29 mouse cellular contexts compared by ENCODE assay signal in the genomic region with DNA sequence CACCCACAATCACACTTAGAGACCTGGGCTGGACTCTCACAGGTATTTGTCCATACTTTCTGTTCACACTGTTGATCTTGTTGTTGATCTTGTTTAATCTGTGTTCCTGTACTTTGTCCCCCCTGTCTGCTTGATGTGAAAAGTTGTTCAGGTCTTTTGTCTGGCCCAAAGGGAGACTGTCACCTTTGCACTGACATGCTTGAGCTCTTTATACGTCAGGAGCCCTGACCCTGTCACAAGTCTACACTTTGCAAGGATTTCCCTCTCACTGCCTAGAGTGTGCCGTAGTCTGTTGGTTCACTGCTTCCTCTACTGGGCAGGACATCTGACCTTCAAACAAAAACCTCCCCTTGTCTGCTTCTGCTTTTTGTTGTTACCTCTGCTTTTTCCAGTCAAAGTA. TPM values are rescaled to one million over a fixed set of nuclear protein-coding genes. Genes with fewer than 3 reads are reported as not detected.
"Had no signal": no experiment of that assay in that cellular context is flagged by ENCODE, and none has a peak within 500 bp of the region (broad histone marks: within the 10 kb centered on the region; RNA-seq: fewer than 3 reads in every experiment).

No protein-coding gene starts in this region.

- ATAC-seq: midbrain, embryonic 13.5 days had no signal

- H3K27me3 ChIP-seq: hindbrain, embryonic 15.5 days; kidney, embryonic 15.5 days; limb, embryonic 12.5 days; limb, embryonic 15.5 days; liver, embryonic 15.5 days; lung, embryonic 15.5 days; midbrain, embryonic 13.5 days had no signal

- H3K4me3 ChIP-seq: hindbrain, embryonic 15.5 days; kidney, embryonic 15.5 days; layer of hippocampus, adult 2 months; limb, embryonic 12.5 days; limb, embryonic 15.5 days; liver, embryonic 15.5 days; lung, embryonic 15.5 days; midbrain, embryonic 13.5 days had no signal

- H3K4me1 ChIP-seq: hindbrain, embryonic 15.5 days; kidney, embryonic 15.5 days; limb, embryonic 12.5 days; limb, embryonic 15.5 days; lung, embryonic 15.5 days; midbrain, embryonic 13.5 days had no signal

- DNase-seq: kidney, adult 2 months; kidney, postnatal 10 days; kidney, postnatal 36 days; layer of hippocampus, adult 9-11 months; left cerebral cortex, postnatal 4 days; lung, postnatal 10 days; lung, postnatal 4 days; thymus, adult 18-20 months; thymus, postnatal 36 days had no signal

- H3K9me3 ChIP-seq: hindbrain, embryonic 15.5 days; kidney, embryonic 15.5 days; limb, embryonic 12.5 days; limb, embryonic 15.5 days; liver, embryonic 15.5 days; lung, embryonic 15.5 days; midbrain, embryonic 13.5 days had no signal

- H3K9ac ChIP-seq: hindbrain, embryonic 15.5 days; kidney, embryonic 15.5 days; limb, embryonic 12.5 days; limb, embryonic 15.5 days; liver, embryonic 15.5 days; lung, embryonic 15.5 days; midbrain, embryonic 13.5 days had no signal

- H3K36me3 ChIP-seq: hindbrain, embryonic 15.5 days; kidney, embryonic 15.5 days; limb, embryonic 12.5 days; limb, embryonic 15.5 days; liver, embryonic 15.5 days; lung, embryonic 15.5 days; midbrain, embryonic 13.5 days had no signal

- H3K27ac ChIP-seq: hindbrain, embryonic 15.5 days; kidney, embryonic 15.5 days; layer of hippocampus, adult 2 months; limb, embryonic 12.5 days; limb, embryonic 15.5 days; liver, embryonic 15.5 days; lung, embryonic 15.5 days; midbrain, embryonic 13.5 days had no signal

- H3K4me2 ChIP-seq: hindbrain, embryonic 15.5 days; kidney, embryonic 15.5 days; limb, embryonic 12.5 days; limb, embryonic 15.5 days; liver, embryonic 15.5 days; lung, embryonic 15.5 days; midbrain, embryonic 13.5 days had no signal

RNA-seq across cellular contexts. Expression of a gene that starts 9.8 kb away (rescaled TPM):
- total RNA-seq: layer of hippocampus, adult 2 months; layer of hippocampus, postnatal 25 days; left cerebral cortex, adult 18-20 months; left cerebral cortex, postnatal 10 days; left cerebral cortex, postnatal 4 days; megakaryocyte, adult 5-6 weeks had no signal
- polyA plus RNA-seq: intestine, embryonic 14.5 days; intestine, postnatal 0 days; kidney, adult 2 months; kidney, embryonic 15.5 days; limb, embryonic 12.5 days; limb, embryonic 15.5 days; liver, embryonic 15.5 days; lung, embryonic 15.5 days; midbrain, embryonic 13.5 days; neural tube, embryonic 11.5 days; stomach, embryonic 14.5 days; testis, adult 2 months; urinary bladder, adult 2 months had no signal

RNA-seq across cellular contexts. Expression of a gene that starts 11.2 kb away (rescaled TPM):
- total RNA-seq: layer of hippocampus, adult 2 months; layer of hippocampus, postnatal 25 days; left cerebral cortex, adult 18-20 months; left cerebral cortex, postnatal 10 days; left cerebral cortex, postnatal 4 days; megakaryocyte, adult 5-6 weeks; midbrain, postnatal 0 days had no signal
- polyA plus RNA-seq: hindbrain, embryonic 15.5 days; kidney, adult 2 months; kidney, embryonic 15.5 days; limb, embryonic 12.5 days; limb, embryonic 15.5 days; liver, embryonic 15.5 days; lung, embryonic 15.5 days; midbrain, embryonic 13.5 days; midbrain, postnatal 0 days; neural tube, embryonic 11.5 days; neural tube, embryonic 14.5 days; testis, adult 2 months; urinary bladder, adult 2 months had no signal

RNA-seq across cellular contexts. Expression of a gene that starts 25.6 kb away (rescaled TPM):
- total RNA-seq: layer of hippocampus, adult 2 months; layer of hippocampus, postnatal 25 days; left cerebral cortex, adult 18-20 months; left cerebral cortex, postnatal 10 days; left cerebral cortex, postnatal 4 days; megakaryocyte, adult 5-6 weeks had no signal
- polyA plus RNA-seq: hindbrain, embryonic 15.5 days; intestine, postnatal 0 days; kidney, adult 2 months; kidney, embryonic 15.5 days; limb, embryonic 12.5 days; limb, embryonic 15.5 days; liver, embryonic 15.5 days; lung, embryonic 15.5 days; midbrain, embryonic 13.5 days; midbrain, postnatal 0 days; neural tube, embryonic 11.5 days; neural tube, embryonic 14.5 days; stomach, embryonic 14.5 days; urinary bladder, adult 2 months had no signal

RNA-seq across cellular contexts. Expression of a gene that starts 27.2 kb away (rescaled TPM):
- total RNA-seq: layer of hippocampus, adult 2 months; layer of hippocampus, postnatal 25 days; left cerebral cortex, adult 18-20 months; left cerebral cortex, postnatal 10 days; left cerebral cortex, postnatal 4 days; megakaryocyte, adult 5-6 weeks; midbrain, postnatal 0 days had no signal
- polyA plus RNA-seq: hindbrain, embryonic 15.5 days; intestine, embryonic 14.5 days; intestine, postnatal 0 days; kidney, adult 2 months; kidney, embryonic 15.5 days; limb, embryonic 12.5 days; limb, embryonic 15.5 days; liver, embryonic 15.5 days; lung, embryonic 15.5 days; midbrain, embryonic 13.5 days; midbrain, postnatal 0 days; neural tube, embryonic 11.5 days; neural tube, embryonic 14.5 days; stomach, embryonic 14.5 days; urinary bladder, adult 2 months had no signal

RNA-seq across cellular contexts. Expression of a gene that starts 34.3 kb away (rescaled TPM):
- total RNA-seq: layer of hippocampus, adult 2 months; layer of hippocampus, postnatal 25 days; left cerebral cortex, adult 18-20 months; left cerebral cortex, postnatal 10 days; left cerebral cortex, postnatal 4 days; megakaryocyte, adult 5-6 weeks; midbrain, postnatal 0 days had no signal
- polyA plus RNA-seq: hindbrain, embryonic 15.5 days; intestine, embryonic 14.5 days; intestine, postnatal 0 days; kidney, adult 2 months; kidney, embryonic 15.5 days; limb, embryonic 12.5 days; limb, embryonic 15.5 days; liver, embryonic 15.5 days; lung, embryonic 15.5 days; midbrain, embryonic 13.5 days; midbrain, postnatal 0 days; neural tube, embryonic 11.5 days; neural tube, embryonic 14.5 days; stomach, embryonic 14.5 days; testis, adult 2 months; urinary bladder, adult 2 months had no signal
